Mouse (Mus musculus) ES-E14 (cell line): ENCODE measurements around the gene Fras1. TPM values are rescaled to one million over a fixed set of nuclear protein-coding genes. Genes with fewer than 3 reads are reported as not detected.

Source experiments
- DNase-seq: peaks from one replicate; pipeline ENCODE4 v3.0.0-alpha.2; 2013; ENCODE audit warnings: low read depth, low spot score
- H3K27ac ChIP-seq: 2 replicates; pipeline ENCODE4 v1.5.1; 2012; ENCODE audit warnings: low read depth, mild to moderate bottlenecking, low read length, moderate library complexity, mixed read lengths; ENCODE audit not compliant: poor library complexity, insufficient read depth, severe bottlenecking
- H3K36me3 ChIP-seq: 2 replicates; pipeline ENCODE4 v1.6.1; 2012; ENCODE audit warnings: mild to moderate bottlenecking, low read length, moderate library complexity, mixed read lengths; ENCODE audit not compliant: control insufficient read depth, poor library complexity, insufficient read depth, severe bottlenecking
- H3K4me1 ChIP-seq, 2 experiments: fragments of 150-350 bp in 1 of 2; sonication (generic) in 1 of 2; 2 replicates each; pipeline ENCODE4 v1.6.1; 2012; ENCODE audit warnings: low read length in 2 of 2, mild to moderate bottlenecking in 1 of 2, mixed read lengths in 1 of 2; ENCODE audit not compliant: control insufficient read depth in 2 of 2, insufficient read depth in 2 of 2, poor library complexity in 1 of 2
- H3K4me3 ChIP-seq, 2 experiments: fragments of 150-350 bp in 1 of 2; sonication (generic) in 1 of 2; 2 replicates each; pipeline ENCODE4 v1.5.1; 2012; ENCODE audit warnings: low read length in 2 of 2, low read depth in 1 of 2, mild to moderate bottlenecking in 1 of 2, mixed read lengths in 1 of 2; ENCODE audit not compliant: insufficient read depth in 1 of 2, poor library complexity in 1 of 2, severe bottlenecking in 1 of 2
- H3K9ac ChIP-seq: 2 replicates; pipeline ENCODE4 v1.6.1; 2012; ENCODE audit warnings: low read depth, mild to moderate bottlenecking, low read length, mixed read lengths; ENCODE audit not compliant: poor library complexity, insufficient read depth, severe bottlenecking
- H3K9me3 ChIP-seq: fragments of 150-350 bp; sonication (generic); 2 replicates; pipeline ENCODE4 v1.6.1; 2012; ENCODE audit warnings: low read depth, mild to moderate bottlenecking, low read length; ENCODE audit not compliant: control insufficient read depth, insufficient read depth
- CHD2 ChIP-seq: IDR thresholded peaks from 2 replicates; pipeline ENCODE4 v1.6.1; 2014; ENCODE audit warnings: mild to moderate bottlenecking, low read depth, low read length, inconsistent platforms
- HCFC1 ChIP-seq: IDR thresholded peaks from 2 replicates; pipeline ENCODE4 v1.6.1; 2012; ENCODE audit warnings: low read length, inconsistent platforms, borderline replicate concordance; ENCODE audit not compliant: insufficient read depth
- MAFK ChIP-seq: IDR thresholded peaks from 2 replicates; pipeline ENCODE4 v1.6.1; 2014; ENCODE audit warnings: mild to moderate bottlenecking, low read depth, low read length, inconsistent platforms; ENCODE audit not compliant: insufficient read depth
- ZC3H11A ChIP-seq: IDR thresholded peaks from 2 replicates; pipeline ENCODE4 v1.6.1; 2012; ENCODE audit warnings: low read depth, mild to moderate bottlenecking, inconsistent platforms, low read length, borderline replicate concordance
- ZNF384 ChIP-seq: IDR thresholded peaks from 2 replicates; pipeline ENCODE4 v1.6.1; 2012; ENCODE audit warnings: low read depth, low read length, inconsistent platforms
- in situ Hi-C, 2 experiments: fragments of 600-800 bp; cut with MboI; formaldehyde crosslinking; loops; one replicate each; pipeline ENCODE4 v1.15.1; 2025; ENCODE audit warnings: low sequenced_read_pairs in 2 of 2, inconsistent platforms in 1 of 2; ENCODE audit not compliant: unreplicated experiment in 2 of 2
- total RNA-seq: library from RNA; depleted of rRNA; stranded (reverse); fragments of 300-350 nt; gene quantifications from 2 replicates; pipeline ENCODE4 v1.2.3, GENCODE M21; 2012

Fras1 gene
- total RNA-seq, 1 experiment: 1.6 TPM

GRCm38 (mm10) chr5:96429532-96430141, 55.9 kb downstream of the Fras1 start:
- TF ChIP-seq HCFC1 (no peak), ZNF384 (no peak), MAFK (no peak), ZC3H11A (no peak), CHD2 (no peak)
- H3K27ac ChIP-seq: no peak overlapping the region
- in situ Hi-C loops: no loop called here

GRCm38 (mm10) chr5:96437870-96438269, 64.1 kb downstream of the Fras1 start:
- no peak for DNase-seq
- no peak overlapping the region for H3K9ac ChIP-seq
- H3K9me3 ChIP-seq: no peaks in the 10 kb centered on the region
- no peak for TF ChIP-seq ZC3H11A
- TF ChIP-seq ZNF384: no peak
- TF ChIP-seq HCFC1: no peak
- no peak for TF ChIP-seq CHD2
- no peak for TF ChIP-seq MAFK
- no peak overlapping the region for H3K27ac ChIP-seq
- H3K36me3 ChIP-seq: no peaks in the 10 kb centered on the region
- H3K4me3 ChIP-seq: no peak overlapping the region
- no peaks in the 10 kb centered on the region for H3K4me1 ChIP-seq
- in situ Hi-C loops: no loop called here

More at GRCm38 (mm10) chr5:96429532-96430141, 55.9 kb downstream of the Fras1 start:
- H3K9ac ChIP-seq: no peak overlapping the region
- H3K9me3 ChIP-seq: no peaks in the 10 kb centered on the region
- H3K4me1 ChIP-seq: no peaks in the 10 kb centered on the region
- no peaks in the 10 kb centered on the region for H3K36me3 ChIP-seq
- DNase-seq: no peak
- no peak overlapping the region for H3K4me3 ChIP-seq

GRCm38 (mm10) chr5:96439811-96440210, 66.1 kb downstream of the Fras1 start:
- no peak for DNase-seq
- Histone ChIP-seq H3K9me3 (no peaks in the 10 kb centered on the region), H3K9ac (no peak overlapping the region), H3K4me3 (no peak overlapping the region), H3K4me1 (no peaks in the 10 kb centered on the region), H3K27ac (no peak overlapping the region), H3K36me3 (no peaks in the 10 kb centered on the region)
- TF ChIP-seq ZNF384: no peak
- TF ChIP-seq MAFK: no peak
- TF ChIP-seq HCFC1: no peak
- no peak for TF ChIP-seq ZC3H11A
- no peak for TF ChIP-seq CHD2
- in situ Hi-C loops: no loop called here

DNA sequence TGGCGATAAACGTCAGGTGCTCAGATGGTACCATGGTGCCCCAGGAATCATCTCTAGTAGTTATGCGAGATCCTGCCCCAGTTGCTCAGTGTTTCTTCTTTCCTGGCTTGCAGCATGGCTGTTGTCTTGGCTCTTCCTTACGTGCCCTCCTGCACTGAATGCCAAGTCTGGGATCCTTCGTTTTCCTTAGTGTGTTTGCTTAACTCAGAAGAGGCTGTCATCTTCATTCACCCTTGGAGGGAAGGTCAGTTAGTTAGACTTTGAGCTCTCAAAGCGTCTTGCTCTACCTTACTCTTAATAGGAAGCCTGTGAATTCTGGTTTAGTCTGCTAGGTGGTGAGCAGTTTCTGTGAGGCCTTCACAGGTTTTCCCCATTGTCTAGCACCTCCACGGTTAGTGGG, 73.7 kb downstream of the Fras1 start:
- H3K27ac ChIP-seq: no peak overlapping the region
- H3K4me1 ChIP-seq: no peaks in the 10 kb centered on the region
- H3K9ac ChIP-seq: no peak overlapping the region
- TF ChIP-seq ZC3H11A (no peak), HCFC1 (no peak), CHD2 (no peak), MAFK (no peak), ZNF384 (no peak)
- DNase-seq: no peak
- no peaks in the 10 kb centered on the region for H3K9me3 ChIP-seq
- H3K36me3 ChIP-seq: no peaks in the 10 kb centered on the region
- in situ Hi-C loops: no loop called here
- H3K4me3 ChIP-seq: no peak overlapping the region
